Mouse (Mus musculus) gastrocnemius, postnatal 14 days (tissue): ENCODE measurements around the gene Kat5. TPM values are rescaled to one million over a fixed set of nuclear protein-coding genes. Genes with fewer than 3 reads are reported as not detected.
A peak's percentile ranks its signal among the peaks of the same experiment; 100 is the strongest.

Experiments
- DNase-seq: peaks from one replicate; pipeline ENCODE4 v3.0.0; 2021; ENCODE audit warnings: mixed read lengths
- intact Hi-C: fragments of 180-260 bp; cut with DNase I; formaldehyde crosslinking; loops from one replicate; pipeline ENCODE4 v1.15.1; 2025; ENCODE audit warnings: low total_unique reads
- total RNA-seq, 2 experiments: library from RNA; stranded (reverse); gene quantifications; 2 replicates each; pipeline ENCODE4 v1.2.3; 2021

Gene Kat5
- total RNA-seq, 2 experiments from 2014 or later: 22.0 to 25.9 TPM

- intact Hi-C loops: no loop called here
- DNase-seq: no peak
These were observed 29.3 kb downstream of the Kat5 start for GRCm38 (mm10) chr19:5580776-5581175.

GRCm38 (mm10) chr19:5579971-5580370, 30.1 kb downstream of the Kat5 start:
- DNase-seq: no peak

GRCm38 (mm10) chr19:5575336-5575735, 34.7 kb downstream of the Kat5 start:
- intact Hi-C loops: no loop called here

More at GRCm38 (mm10) chr19:5579971-5580370, 30.1 kb downstream of the Kat5 start:
- intact Hi-C loops: no loop called here

GRCm38 (mm10) chr19:5572331-5573125, 37.5 kb downstream of the Kat5 start:
- intact Hi-C loops: no loop called here
- DNase-seq: no peak

More at GRCm38 (mm10) chr19:5575336-5575735, 34.7 kb downstream of the Kat5 start:
- DNase-seq: no peak

- intact Hi-C loops: no loop called here
- no peak for DNase-seq
These were observed 38.2 kb downstream of the Kat5 start for GRCm38 (mm10) chr19:5571831-5572230.

GRCm38 (mm10) chr19:5570353-5571246, 39.4 kb downstream of the Kat5 start:
- intact Hi-C loops: no loop called here
- no peak for DNase-seq

GRCm38 (mm10) chr19:5569521-5569920, 40.5 kb downstream of the Kat5 start:
- intact Hi-C loops: no loop called here
- DNase-seq: no peak

- peak; percentile 81 for DNase-seq
- intact Hi-C loops: no loop called here
These were observed 41.4 kb downstream of the Kat5 start for GRCm38 (mm10) chr19:5568470-5569140.

DNA sequence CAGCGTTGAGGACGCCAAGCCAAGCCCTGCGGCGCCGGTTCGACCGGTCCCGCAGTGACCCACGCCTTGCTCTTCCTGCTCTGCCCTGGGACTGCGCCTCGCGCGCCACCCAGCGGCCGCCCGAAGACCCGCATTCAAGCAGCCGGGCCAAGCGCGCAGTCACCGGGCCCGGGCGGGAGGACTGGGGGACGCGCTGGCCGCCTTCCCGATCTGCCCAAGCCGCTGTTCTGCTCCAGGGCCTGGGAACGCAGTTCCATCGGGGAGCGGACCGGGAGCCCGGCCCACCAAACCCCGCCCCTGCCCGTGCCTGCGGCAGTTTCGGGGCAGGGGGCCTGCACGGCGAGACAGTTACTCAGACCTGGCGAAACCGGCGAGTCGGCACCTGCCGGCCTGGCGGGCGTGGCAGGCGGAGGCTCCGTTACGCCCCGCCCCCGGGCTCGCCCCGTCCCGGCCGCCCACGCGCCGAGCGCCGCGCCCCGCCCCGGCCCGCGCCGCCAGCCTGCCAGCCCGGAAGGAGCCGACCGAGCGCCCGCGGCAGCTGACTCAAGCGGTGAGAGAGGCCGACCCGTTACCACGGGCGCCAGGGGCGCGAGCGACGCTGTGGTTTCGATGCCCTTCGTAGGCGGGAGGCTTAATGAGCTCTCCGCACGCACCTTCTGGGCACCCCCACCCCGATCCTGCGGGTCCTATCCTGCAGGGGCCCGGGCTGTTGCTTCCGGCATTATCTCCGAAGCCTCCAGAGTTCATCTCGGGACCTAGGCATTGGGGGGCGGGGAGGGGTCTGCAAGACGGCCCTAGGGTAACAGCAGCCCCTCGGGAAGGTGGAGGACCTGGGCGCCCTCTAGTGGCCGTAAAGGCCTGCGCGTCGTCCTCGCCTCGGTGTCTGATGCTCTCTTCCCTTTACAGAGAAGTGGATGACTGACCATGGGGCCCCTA, 42.2 kb downstream of the Kat5 start, which contains the start of gene Ap5b1:
Gene Ap5b1 (plus strand): TSS at position 492 of the 936 bp plus-strand sequence.
- intact Hi-C loops: no loop called here
- peak; percentile 87 for DNase-seq

GRCm38 (mm10) chr19:5567180-5567533, 42.9 kb downstream of the Kat5 start:
- intact Hi-C loops: no loop called here
- DNase-seq: no peak

DNA sequence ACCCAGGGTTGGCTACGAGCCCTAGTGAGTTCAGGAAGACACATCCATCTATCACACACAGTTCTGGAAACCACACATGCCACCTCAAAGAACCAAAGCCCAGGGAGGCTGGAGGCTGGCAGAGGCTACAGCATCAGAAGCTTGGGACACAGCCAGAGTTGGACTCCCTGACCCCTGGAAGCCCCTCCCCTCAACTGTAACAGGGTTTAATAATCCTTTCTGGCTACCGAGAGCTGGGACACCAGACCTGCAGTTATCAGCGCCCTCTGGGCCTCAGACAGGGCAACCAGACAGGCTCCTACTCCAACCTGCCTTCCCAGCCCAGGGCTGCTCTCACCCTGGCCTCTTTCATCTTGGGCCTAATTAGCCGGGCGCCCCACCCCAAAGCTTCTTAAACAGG, 43.7 kb downstream of the Kat5 start:
- intact Hi-C loops: no loop called here
- DNase-seq: no peak

DNA sequence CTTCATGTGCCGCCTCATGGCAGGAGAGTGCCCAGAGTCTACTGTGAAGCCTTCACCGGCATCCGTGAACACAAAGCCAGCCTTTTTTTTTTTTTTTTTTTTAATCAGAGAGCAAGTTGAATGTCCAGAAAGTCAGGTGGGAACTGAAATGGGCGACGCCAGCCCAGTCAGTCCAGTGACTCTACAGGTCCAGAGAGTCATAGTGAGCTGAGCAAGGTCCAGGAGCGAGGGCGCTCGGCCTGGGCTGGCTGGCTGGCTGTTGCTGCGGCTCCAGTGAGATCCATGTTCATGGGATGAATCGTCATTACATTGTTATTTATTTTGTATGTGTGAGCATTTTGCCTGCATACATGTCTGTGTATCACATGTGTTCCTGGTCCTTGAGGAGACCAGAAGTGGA, 47.3 kb downstream of the Kat5 start:
- no peak for DNase-seq
- intact Hi-C loops: no loop called here

DNA sequence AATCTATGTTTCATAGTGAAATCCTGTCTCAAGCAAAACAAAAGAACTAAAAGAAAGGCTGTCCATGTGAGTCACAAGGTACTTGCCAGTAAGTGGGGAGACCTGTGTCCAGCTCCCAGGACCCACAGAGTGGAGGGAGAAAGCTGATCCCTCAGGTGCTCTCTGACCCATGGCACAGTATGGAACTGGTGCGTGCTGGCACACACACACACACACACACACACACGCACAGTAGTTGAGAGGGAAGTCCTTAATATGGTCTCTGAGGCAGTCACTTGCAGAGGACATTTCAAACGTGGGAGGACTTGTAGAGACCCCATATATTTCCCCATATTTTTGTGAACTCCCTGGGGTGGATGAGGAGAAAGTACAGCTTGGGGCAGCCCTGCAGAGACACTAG, 48.2 kb downstream of the Kat5 start:
- intact Hi-C loops: no loop called here
- no peak for DNase-seq

- intact Hi-C loops: no loop called here
- no peak for DNase-seq
These were observed 48.7 kb downstream of the Kat5 start for GRCm38 (mm10) chr19:5561252-5561790.

DNA sequence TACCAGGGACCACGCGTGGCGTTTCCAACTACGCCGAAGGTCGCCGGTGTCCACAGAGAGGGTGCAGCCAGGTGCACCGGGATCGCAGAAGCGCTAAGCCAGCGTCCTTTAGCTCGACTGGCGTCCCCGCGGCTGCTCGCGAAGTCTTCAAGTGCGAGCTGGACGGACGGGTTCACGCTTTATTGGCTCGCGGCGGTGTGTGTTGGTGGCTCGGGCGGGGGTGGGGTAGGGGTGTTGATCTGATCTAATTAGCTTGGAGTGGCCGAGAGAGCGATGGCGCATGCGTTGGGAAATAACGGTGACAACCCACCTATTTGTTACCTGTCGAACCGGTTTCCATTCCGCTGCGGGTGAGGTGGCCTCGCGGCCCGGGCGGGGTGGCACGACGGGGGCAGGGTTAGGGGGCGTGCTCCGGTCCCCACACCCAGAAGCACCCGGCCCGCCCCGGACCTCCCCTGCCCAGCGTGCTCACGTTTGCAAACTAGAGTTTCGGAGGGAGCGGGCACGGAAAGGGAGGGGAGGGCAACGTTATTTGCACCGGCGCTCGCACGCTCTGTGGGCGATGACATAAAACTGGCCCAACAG, 49.5 kb downstream of the Kat5 start, which contains the start of gene Ovol1:
Gene Ovol1 (minus strand): TSS at position 190 of the 585 bp plus-strand sequence.
- no peak for DNase-seq
- intact Hi-C loops: no loop called here

GRCm38 (mm10) chr19:5559631-5560456, 50.2 kb downstream of the Kat5 start:
- DNase-seq: no peak
- intact Hi-C loops: no loop called here

DNA sequence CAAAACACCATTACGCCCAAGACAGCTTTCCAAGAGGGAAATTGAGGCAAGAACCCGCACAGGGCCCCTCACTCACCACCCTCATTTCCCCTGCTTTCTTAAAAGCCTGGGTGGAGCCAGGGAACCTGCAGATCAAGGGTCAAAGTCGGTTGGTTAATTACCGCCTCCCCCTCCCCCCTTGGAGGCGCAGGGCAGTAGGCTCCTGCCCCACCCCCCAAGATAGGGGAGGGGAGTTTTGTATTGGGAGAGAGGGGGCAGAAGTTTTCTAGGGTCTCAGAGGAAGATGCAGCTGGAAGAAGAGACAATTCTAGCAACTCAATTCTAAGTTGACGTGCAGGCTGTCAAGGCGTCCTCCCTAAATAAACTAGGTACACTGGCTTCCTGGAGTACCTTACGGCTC, 50.8 kb downstream of the Kat5 start:
- DNase-seq: no peak
- intact Hi-C loops: no loop called here
